8 mouse cellular contexts compared by ENCODE assay signal in genomic region chr10:59896911-59897331, GRCm38 (mm10). TPM values are rescaled to one million over a fixed set of nuclear protein-coding genes. Genes with fewer than 3 reads are reported as not detected.
DNase-seq lines count a peak whose midpoint lies in the region; ATAC-seq and TF ChIP-seq lines count a peak whose summit lies in the region.
"Had no signal": no experiment of that assay in that cellular context is flagged by ENCODE, and none has a peak within 500 bp of the region (broad histone marks: within the 10 kb centered on the region; RNA-seq: fewer than 3 reads in every experiment).

No protein-coding gene starts in this region.

- H3K36me3 ChIP-seq in CH12.LX (replicated peaks in 1 of 2; ENCODE audit: control insufficient read depth in 1 of 2, insufficient read depth in 1 of 2, low read length in 1 of 2), result peaks cover 59 to 64% of the 10 kb centered on the region in 2 experiments
- H3K36me3 ChIP-seq in forebrain, embryonic 15.5 days, result peaks cover 23% of the 10 kb centered on the region; the same call in 1 of the 2 replicates
- H3K36me3 ChIP-seq in limb, embryonic 12.5 days, result peaks cover 61% of the 10 kb centered on the region
- peaks cover 18% of the 10 kb centered on the region for H3K36me3 ChIP-seq in midbrain, embryonic 16.5 days (ENCODE audit: control insufficient read depth, insufficient read depth, low read length)

- no peaks in the 10 kb centered on the region for H3K79me2 ChIP-seq in CH12.LX (replicated peaks; ENCODE audit: control insufficient read depth, extremely low read depth, insufficient read depth, poor library complexity, severe bottlenecking)

- no peak for TF ChIP-seq RAD21 in CH12.LX (IDR thresholded peaks at IDR 0.05; ENCODE audit: low read depth, low read length)

- no peaks in the 10 kb centered on the region for H3K9me3 ChIP-seq in CH12.LX (replicated peaks; ENCODE audit: low read length)
- no peaks in the 10 kb centered on the region for H3K9me3 ChIP-seq in forebrain, embryonic 15.5 days
- H3K9me3 ChIP-seq in limb, embryonic 12.5 days, result no peaks in the 10 kb centered on the region
- H3K9me3 ChIP-seq in midbrain, embryonic 16.5 days (replicated peaks; ENCODE audit: control insufficient read depth, low read length, poor library complexity, severe bottlenecking), result no peaks in the 10 kb centered on the region

- DNase-seq in B cell, adult 2 months, result peak; percentile 77 to 78
- DNase-seq in CH12.LX (ENCODE audit: extremely low read depth), result no peak
- peak; percentile 81 for DNase-seq in thymus, postnatal 4 days
- DNase-seq in ovary, postnatal 10 days (ENCODE audit: low spot score), result no peak

- no peak overlapping the region for H3K9ac ChIP-seq in CH12.LX (ENCODE audit: insufficient read depth, low read depth)
- peak overlapping the region; percentile 9; the same call in 1 of the 2 replicates for H3K9ac ChIP-seq in forebrain, embryonic 15.5 days (replicated peaks)
- H3K9ac ChIP-seq in limb, embryonic 12.5 days (replicated peaks), result no peak overlapping the region
- peak overlapping the region; percentile 17 for H3K9ac ChIP-seq in midbrain, embryonic 16.5 days (ENCODE audit: low read depth, low read length)

- in situ Hi-C loops in CH12.LX (cut with MboI; ENCODE audit: low pct_ligation_motif_present, low pct_unique_long_range_greater_than_20kb, low sequenced_read_pairs), result loop anchor here (5.0 to 10.0 kb wide), 4 partner anchors 55 to 338 kb away; partner anchors contain the start of gene Ddit4

- WGBS in forebrain, embryonic 15.5 days, result 19% methylated on average over 3 of the region's 3 CpGs
- WGBS in limb, embryonic 12.5 days, result 69% methylated on average over 3 of the region's 3 CpGs
- 25% methylated on average over 3 of the region's 3 CpGs for WGBS in midbrain, embryonic 16.5 days

- no peaks in the 10 kb centered on the region for H3K27me3 ChIP-seq in CH12.LX (replicated peaks)
- H3K27me3 ChIP-seq in forebrain, embryonic 15.5 days, result no peaks in the 10 kb centered on the region
- no peaks in the 10 kb centered on the region for H3K27me3 ChIP-seq in limb, embryonic 12.5 days
- H3K27me3 ChIP-seq in midbrain, embryonic 16.5 days (ENCODE audit: control insufficient read depth, insufficient read depth, low read depth, low read length), result no peaks in the 10 kb centered on the region

- H3K4me1 ChIP-seq in CH12.LX (ENCODE audit: control insufficient read depth in 1 of 2, insufficient read depth in 2 of 2), result peaks cover 57 to 75% of the 10 kb centered on the region in 2 experiments
- peaks cover 69% of the 10 kb centered on the region for H3K4me1 ChIP-seq in forebrain, embryonic 15.5 days
- peaks cover 52% of the 10 kb centered on the region for H3K4me1 ChIP-seq in limb, embryonic 12.5 days (replicated peaks)
- H3K4me1 ChIP-seq in midbrain, embryonic 16.5 days (ENCODE audit: control insufficient read depth, insufficient read depth, low read length), result peaks cover 59% of the 10 kb centered on the region

- dilution Hi-C loops in CH12.LX (cut with MboI; ENCODE audit: extremely low pct_ligation_motif_present, extremely low pct_unique_long_range_greater_than_20kb, low sequenced_read_pairs), result no loop called here

- TF ChIP-seq POLR2A in CH12.LX (IDR thresholded peaks at IDR 0.05; ENCODE audit: low read depth, low read length), result no peak

- peak; percentile 9 for ATAC-seq in forebrain, embryonic 15.5 days (replicated peaks)
- ATAC-seq in limb, embryonic 12.5 days (ENCODE audit: insufficient number of reproducible peaks, insufficient read depth, low FRiP score, low TSS enrichment, low read depth), result no peak
- peak; percentile 12; the same call in 1 of the 2 replicates for ATAC-seq in midbrain, embryonic 16.5 days

- no peak for TF ChIP-seq CTCF in CH12.LX (conservative IDR thresholded peaks at IDR 0.05 in 1 of 2, IDR thresholded peaks at IDR 0.05 in 1 of 2; ENCODE audit: low read depth in 2 of 2, low read length in 2 of 2)

- TF ChIP-seq EP300 in CH12.LX (IDR thresholded peaks at IDR 0.05; ENCODE audit: low read length), result 0 out of 2 replicates have a peak, but pooled peaks have one; percentile 45

- peak overlapping the region; percentile 82 for H3K27ac ChIP-seq in CH12.LX (ENCODE audit: insufficient read depth, low read depth)
- H3K27ac ChIP-seq in forebrain, embryonic 15.5 days (replicated peaks), result peak overlapping the region; percentile 99
- peak overlapping the region; percentile 47; the same call in 1 of the 2 replicates for H3K27ac ChIP-seq in limb, embryonic 12.5 days
- H3K27ac ChIP-seq in midbrain, embryonic 16.5 days (ENCODE audit: low read length), result peak overlapping the region; percentile 97

- H3K4me2 ChIP-seq in CH12.LX (ENCODE audit: insufficient read depth, low read depth, poor library complexity, severe bottlenecking), result peak overlapping the region; percentile 11; the same call in 1 of the 2 replicates
- peak overlapping the region; percentile 32 for H3K4me2 ChIP-seq in forebrain, embryonic 15.5 days (replicated peaks)
- H3K4me2 ChIP-seq in limb, embryonic 12.5 days, result no peak overlapping the region
- peak overlapping the region; percentile 40 for H3K4me2 ChIP-seq in midbrain, embryonic 16.5 days (ENCODE audit: low read length)

- no peak overlapping the region for H3K4me3 ChIP-seq in CH12.LX (replicated peaks in 1 of 3; ENCODE audit: low read depth in 2 of 3, low read length in 2 of 3, poor library complexity in 1 of 3)
- H3K4me3 ChIP-seq in forebrain, embryonic 15.5 days, result no peak overlapping the region
- H3K4me3 ChIP-seq in limb, embryonic 12.5 days (replicated peaks), result no peak overlapping the region
- no peak overlapping the region for H3K4me3 ChIP-seq in midbrain, embryonic 16.5 days (ENCODE audit: low read depth, low read length)
- H3K4me3 ChIP-seq: erythroblast, embryonic 14.5 days had no signal

TF ChIP-seq in CH12.LX, 34 proteins besides CTCF, POLR2A, EP300 and RAD21 (continues in another document):
- peak; percentile 81 for TF ChIP-seq IRF4 (IDR thresholded peaks at IDR 0.05; ENCODE audit: low read depth, low read length)
- no peak for TF ChIP-seq PAX5 (IDR thresholded peaks at IDR 0.05; ENCODE audit: low read length)
- no peak for TF ChIP-seq ZNF384 (IDR thresholded peaks at IDR 0.05; ENCODE audit: low read depth, low read length)
- TF ChIP-seq CHD1 (IDR thresholded peaks at IDR 0.05; ENCODE audit: low read depth, low read length), result no peak
- TF ChIP-seq ETS1 (conservative IDR thresholded peaks at IDR 0.05; ENCODE audit: low read depth, low read length), result peak; percentile 72
- 0 out of 2 replicates have a peak, but pooled peaks have one; percentile 37 for TF ChIP-seq MAFK (IDR thresholded peaks at IDR 0.05; ENCODE audit: insufficient replicate concordance, low read length)
- TF ChIP-seq ELF1 (IDR thresholded peaks at IDR 0.05; ENCODE audit: low read depth, low read length), result no peak; the same call in 1 of the 2 replicates
- 0 out of 2 replicates have a peak, but pooled peaks have one; percentile 10 for TF ChIP-seq MXI1 (IDR thresholded peaks at IDR 0.05; ENCODE audit: low read depth, low read length)
- TF ChIP-seq CHD2 (IDR thresholded peaks at IDR 0.05; ENCODE audit: low read length), result peak; percentile 43; the same call in 1 of the 2 replicates
- no peak for TF ChIP-seq USF2 (conservative IDR thresholded peaks at IDR 0.05; ENCODE audit: low read depth, low read length)
- TF ChIP-seq JUND (conservative IDR thresholded peaks at IDR 0.05; ENCODE audit: low read depth, low read length), result no peak
- peak; percentile 66 for TF ChIP-seq TCF12 (IDR thresholded peaks at IDR 0.05; ENCODE audit: low read depth, low read length)
- no peak for TF ChIP-seq KAT2A (IDR thresholded peaks at IDR 0.05; ENCODE audit: insufficient replicate concordance, low read length)
- no peak for TF ChIP-seq MAZ (IDR thresholded peaks at IDR 0.05; ENCODE audit: low read depth, low read length)
- no peak for TF ChIP-seq USF1 (IDR thresholded peaks at IDR 0.05; ENCODE audit: low read depth, low read length)
- no peak; the same call in 1 of the 2 replicates for TF ChIP-seq NELFE (IDR thresholded peaks at IDR 0.05; ENCODE audit: low read depth, low read length)
- peak; percentile 25; the same call in 1 of the 2 replicates for TF ChIP-seq ZMIZ1 (IDR thresholded peaks at IDR 0.05; ENCODE audit: low read depth, low read length)
- peak; percentile 88 for TF ChIP-seq MEF2A (IDR thresholded peaks at IDR 0.05; ENCODE audit: borderline replicate concordance, low read depth, low read length)
- no peak for TF ChIP-seq HCFC1 (IDR thresholded peaks at IDR 0.05; ENCODE audit: low read depth, low read length)
- no peak for TF ChIP-seq SMC3 (IDR thresholded peaks at IDR 0.05; ENCODE audit: low read depth, low read length)
- TF ChIP-seq UBTF (IDR thresholded peaks at IDR 0.05; ENCODE audit: low read depth, low read length), result no peak
- no peak for TF ChIP-seq JUN (IDR thresholded peaks at IDR 0.05; ENCODE audit: insufficient read depth, low read depth, low read length)
- no peak for TF ChIP-seq TBP (conservative IDR thresholded peaks at IDR 0.05; ENCODE audit: low read depth, low read length)
- 0 out of 2 replicates have a peak, but pooled peaks have one; percentile 21 for TF ChIP-seq MAX (IDR thresholded peaks at IDR 0.05; ENCODE audit: low read length)
- no peak for TF ChIP-seq SIN3A (IDR thresholded peaks at IDR 0.05; ENCODE audit: low read length)
- no peak for TF ChIP-seq E2F4 (IDR thresholded peaks at IDR 0.05; ENCODE audit: insufficient replicate concordance, low read depth, low read length)
- no peak for TF ChIP-seq NRF1 (IDR thresholded peaks at IDR 0.05; ENCODE audit: low read depth, low read length)
- no peak for TF ChIP-seq ZC3H11A (IDR thresholded peaks at IDR 0.05; ENCODE audit: low read depth, low read length)
- TF ChIP-seq BHLHE40 (IDR thresholded peaks at IDR 0.05; ENCODE audit: low read depth, low read length), result peak; percentile 67

RNA-seq across cellular contexts. Expression of gene Dnajb12, which starts 17.6 kb away (rescaled TPM):
- 17.0 and 21.5 TPM in 2 replicates for total RNA-seq in CH12.LX (2012; rRNA removed)
- total RNA-seq in CH12.LX (2014; rRNA removed), result 13.1 and 13.9 TPM in 2 replicates
- 30.3 and 35.9 TPM in 2 replicates for polyA plus RNA-seq in CH12.LX (2012; ENCODE audit: insufficient read length, low read depth)
- polyA plus RNA-seq in forebrain, embryonic 15.5 days (2015; fragmentation: Nextera tagmentation; extraction: Ambion mirVana), result 16.9 and 17.5 TPM in 2 replicates
- 17.6 and 20.7 TPM in 2 replicates for polyA plus RNA-seq in limb, embryonic 12.5 days (2016; fragmentation: Nextera tagmentation; extraction: Ambion mirVana)
- polyA plus RNA-seq in midbrain, embryonic 16.5 days (2015; fragmentation: Nextera tagmentation; extraction: Ambion mirVana), result 18.5 and 19.1 TPM in 2 replicates

RNA-seq across cellular contexts. Expression of gene Ddit4, which starts 54.7 kb away (rescaled TPM):
- 45.7 and 136 TPM in 2 replicates for total RNA-seq in CH12.LX (2012; rRNA removed)
- 37.5 and 50.6 TPM in 2 replicates for total RNA-seq in CH12.LX (2014; rRNA removed)
- polyA plus RNA-seq in CH12.LX (2012; ENCODE audit: insufficient read length, low read depth), result 38.9 and 39.5 TPM in 2 replicates
- polyA plus RNA-seq in forebrain, embryonic 15.5 days (2015; fragmentation: Nextera tagmentation; extraction: Ambion mirVana), result 90.0 and 92.5 TPM in 2 replicates
- polyA plus RNA-seq in limb, embryonic 12.5 days (2016; fragmentation: Nextera tagmentation; extraction: Ambion mirVana), result 90.7 and 91.8 TPM in 2 replicates
- 52.7 and 66.3 TPM in 2 replicates for polyA plus RNA-seq in midbrain, embryonic 16.5 days (2015; fragmentation: Nextera tagmentation; extraction: Ambion mirVana)

Comparison
In these comparisons a context has a peak if more than half of its experiments do, and no peak if none do; other contexts are left out.
1. DNase-seq: peak in B cell, adult 2 months (2 of 2) and thymus, postnatal 4 days (single experiment); none in CH12.LX (single experiment) and ovary, postnatal 10 days (single experiment).
2. H3K27ac ChIP-seq: peak in every context shown above with its lines; median percentile 99 in forebrain, embryonic 15.5 days; 97 in midbrain, embryonic 16.5 days; 82 in CH12.LX; 47 in limb, embryonic 12.5 days.
3. H3K9ac ChIP-seq: peak in forebrain, embryonic 15.5 days (single experiment) and midbrain, embryonic 16.5 days (single experiment); none in CH12.LX (single experiment) and limb, embryonic 12.5 days (single experiment).